Mouse (Mus musculus): ENCODE measurements around the gene Mrpl50.
A peak's percentile ranks its signal among the peaks of the same experiment; 100 is the strongest.
"Not testable (repeated sequence)": the region's sequence is repeated elsewhere in the genome, so short reads cannot be mapped to it uniquely, and the experiment has no call there.

Gene Mrpl50

GRCm38 (mm10) chr4:49520572-49521340 is at the start of gene Mrpl50, which contains the start of gene Zfp189:
Gene Mrpl50 (minus strand): TSS chr4:49521093.
Gene Zfp189 (plus strand): TSS chr4:49521176.
- peak; percentile 92 for DNase-seq

- peak; percentile 66 for DNase-seq
Measured at GRCm38 (mm10) chr4:49567613-49568012, 46.7 kb upstream of the Mrpl50 start.

GRCm38 (mm10) chr4:49559915-49560772 is 39.3 kb upstream of the Mrpl50 start:
- peak; percentile 11 for DNase-seq

- DNase-seq, result no peak
Measured at GRCm38 (mm10) chr4:49558181-49558580, 37.3 kb upstream of the Mrpl50 start.

GRCm38 (mm10) chr4:49557375-49557774 is 36.5 kb upstream of the Mrpl50 start:
- no peak for DNase-seq

- DNase-seq, result no peak
Measured at GRCm38 (mm10) chr4:49553380-49553779, 32.5 kb upstream of the Mrpl50 start.

- no peak for DNase-seq
Measured at GRCm38 (mm10) chr4:49549383-49549782, 28.5 kb upstream of the Mrpl50 start, which contains the start of gene Aldob. Gene Aldob (minus strand): TSS chr4:49549546.

GRCm38 (mm10) chr4:49547544-49548219 is 26.8 kb upstream of the Mrpl50 start:
- DNase-seq, result no peak

- no peak for DNase-seq
Measured at GRCm38 (mm10) chr4:49546873-49547543, 26.1 kb upstream of the Mrpl50 start.

GRCm38 (mm10) chr4:49546026-49546425 is 25.1 kb upstream of the Mrpl50 start:
- DNase-seq, result no peak

GRCm38 (mm10) chr4:49540966-49541365 is 20.1 kb upstream of the Mrpl50 start:
- DNase-seq, result no peak

GRCm38 (mm10) chr4:49539665-49540064 is 18.8 kb upstream of the Mrpl50 start:
- DNase-seq, result peak; percentile 10

- no peak for DNase-seq
Measured at GRCm38 (mm10) chr4:49536671-49537070, 15.8 kb upstream of the Mrpl50 start.

GRCm38 (mm10) chr4:49535675-49536294 is 14.9 kb upstream of the Mrpl50 start:
- DNase-seq, result no peak

- no peak for DNase-seq
Measured at GRCm38 (mm10) chr4:49535036-49535435, 14.1 kb upstream of the Mrpl50 start.

GRCm38 (mm10) chr4:49522576-49522975 is 1.7 kb upstream of the Mrpl50 start:
- no peak for DNase-seq

- DNase-seq, result no peak
Measured at GRCm38 (mm10) chr4:49521346-49521745, 453 bp upstream of the Mrpl50 start.

GRCm38 (mm10) chr4:49519476-49519875 is 1.4 kb downstream of the Mrpl50 start:
- DNase-seq, result no peak

GRCm38 (mm10) chr4:49514441-49514840 is 6.5 kb downstream of the Mrpl50 start:
- DNase-seq, result no peak

- no peak for DNase-seq
Measured at GRCm38 (mm10) chr4:49512636-49513035, 8.3 kb downstream of the Mrpl50 start.

- not testable (repeated sequence) for DNase-seq
Measured at GRCm38 (mm10) chr4:49510236-49510835, 10.6 kb downstream of the Mrpl50 start.

- DNase-seq, result no peak
Measured at GRCm38 (mm10) chr4:49509183-49509582, 11.7 kb downstream of the Mrpl50 start.

Measured in lung, postnatal 14 days (tissue).